12 mouse cellular contexts compared by ENCODE assay signal in genomic region chr11:117797511-117798159, GRCm38 (mm10). TPM values are rescaled to one million over a fixed set of nuclear protein-coding genes. Genes with fewer than 3 reads are reported as not detected.
DNase-seq lines count a peak whose midpoint lies in the region; ATAC-seq and TF ChIP-seq lines count a peak whose summit lies in the region.
"Had no signal": no experiment of that assay in that cellular context is flagged by ENCODE, and none has a peak within 500 bp of the region (broad histone marks: within the 10 kb centered on the region; RNA-seq: fewer than 3 reads in every experiment).

Gene 6030468B19Rik (plus strand): TSS chr11:117797660.

- DNase-seq in heart, embryonic 10.5 days (ENCODE audit: low spot score): peak; percentile 92
- no peak for DNase-seq in heart, postnatal 14 days
- DNase-seq in thymus, postnatal 25 days: peak; percentile 21
- no peak for DNase-seq in thymus, postnatal 10 days (ENCODE audit: low spot score in 2 of 2)
- DNase-seq in stomach, postnatal 0 days (ENCODE audit: low spot score): no peak
- DNase-seq in ovary, adult 18-20 months (ENCODE audit: low spot score): no peak
- DNase-seq: adrenal gland, postnatal 36 days; kidney, postnatal 25 days had no signal

- WGBS in heart, embryonic 10.5 days: 29% methylated on average over 9 of the region's 9 CpGs
- WGBS in liver, embryonic 16.5 days (ENCODE audit: insufficient replicate concordance): 17% methylated on average over 9 of the region's 9 CpGs
- 65% methylated on average over 9 of the region's 9 CpGs for WGBS in stomach, postnatal 0 days
- 66% methylated on average over 9 of the region's 9 CpGs for WGBS in forebrain, embryonic 16.5 days

- H3K27ac ChIP-seq in heart, embryonic 10.5 days: peak within 1 kb of the TSS; percentile 74
- H3K27ac ChIP-seq in liver, embryonic 16.5 days (ENCODE audit: low read length): peak within 1 kb of the TSS; percentile 98
- no peak within 1 kb of the TSS for H3K27ac ChIP-seq in stomach, postnatal 0 days (replicated peaks)
- H3K27ac ChIP-seq in forebrain, embryonic 16.5 days (ENCODE audit: low read length): no peak within 1 kb of the TSS
- H3K27ac ChIP-seq: hindbrain, embryonic 12.5 days; limb, embryonic 15.5 days had no signal

- ATAC-seq in liver, embryonic 16.5 days (ENCODE audit: low read depth): peak; percentile 95
- ATAC-seq in stomach, postnatal 0 days (ENCODE audit: low FRiP score, low TSS enrichment): 0 out of 2 replicates have a peak, but pooled peaks have one; percentile 24
- ATAC-seq in forebrain, embryonic 16.5 days: no peak

- peaks cover 38% of the 10 kb centered on the region for H3K4me1 ChIP-seq in heart, embryonic 10.5 days
- H3K4me1 ChIP-seq in liver, embryonic 16.5 days (ENCODE audit: control insufficient read depth, low read depth, low read length): peaks cover 65% of the 10 kb centered on the region
- H3K4me1 ChIP-seq in stomach, postnatal 0 days (replicated peaks; ENCODE audit: control insufficient read depth, insufficient read depth): no peaks in the 10 kb centered on the region
- H3K4me1 ChIP-seq in forebrain, embryonic 16.5 days (replicated peaks; ENCODE audit: control insufficient read depth, insufficient read depth, low read length): no peaks in the 10 kb centered on the region
- H3K4me1 ChIP-seq: hindbrain, embryonic 12.5 days had no signal

- no peak for TF ChIP-seq EP300 in stomach, postnatal 0 days (optimal IDR thresholded peaks at IDR 0.05)

- TF ChIP-seq CTCF in stomach, postnatal 0 days (IDR thresholded peaks at IDR 0.05; ENCODE audit: low read depth): no peak

- intact Hi-C loops in heart, postnatal 14 days (cut with DNase I): no loop called here

- peaks cover 7% of the 10 kb centered on the region; the same call in 1 of the 2 replicates for H3K27me3 ChIP-seq in heart, embryonic 10.5 days (ENCODE audit: insufficient read depth, poor library complexity, severe bottlenecking)
- H3K27me3 ChIP-seq in liver, embryonic 16.5 days (ENCODE audit: control insufficient read depth, insufficient read depth, low read depth, low read length): no peaks in the 10 kb centered on the region
- no peaks in the 10 kb centered on the region for H3K27me3 ChIP-seq in stomach, postnatal 0 days (ENCODE audit: control insufficient read depth, insufficient read depth, low read length)
- H3K27me3 ChIP-seq in forebrain, embryonic 16.5 days (replicated peaks; ENCODE audit: control insufficient read depth, insufficient read depth, low read length): no peaks in the 10 kb centered on the region
- H3K27me3 ChIP-seq: limb, embryonic 15.5 days had no signal

- H3K4me2 ChIP-seq in liver, embryonic 16.5 days (ENCODE audit: low read depth, low read length): peak within 1 kb of the TSS; percentile 71
- no peak within 1 kb of the TSS for H3K4me2 ChIP-seq in stomach, postnatal 0 days (replicated peaks; ENCODE audit: low read depth)
- H3K4me2 ChIP-seq in forebrain, embryonic 16.5 days (ENCODE audit: low read length): no peak within 1 kb of the TSS
- H3K4me2 ChIP-seq: hindbrain, embryonic 12.5 days; limb, embryonic 15.5 days had no signal

- H3K9ac ChIP-seq in liver, embryonic 16.5 days (ENCODE audit: low read depth, low read length): peak within 1 kb of the TSS; percentile 92
- H3K9ac ChIP-seq in stomach, postnatal 0 days (ENCODE audit: low read length): no peak within 1 kb of the TSS
- no peak within 1 kb of the TSS for H3K9ac ChIP-seq in forebrain, embryonic 16.5 days (replicated peaks; ENCODE audit: low read depth, low read length)
- H3K9ac ChIP-seq: hindbrain, embryonic 12.5 days; limb, embryonic 15.5 days had no signal

- no peaks in the 10 kb centered on the region for H3K9me3 ChIP-seq in heart, embryonic 10.5 days
- H3K9me3 ChIP-seq in liver, embryonic 16.5 days (replicated peaks; ENCODE audit: control insufficient read depth, low read length): no peaks in the 10 kb centered on the region
- no peaks in the 10 kb centered on the region for H3K9me3 ChIP-seq in stomach, postnatal 0 days (ENCODE audit: control insufficient read depth, low read length)
- H3K9me3 ChIP-seq in forebrain, embryonic 16.5 days (ENCODE audit: control insufficient read depth, low read length): no peaks in the 10 kb centered on the region
- H3K9me3 ChIP-seq: hindbrain, embryonic 12.5 days; limb, embryonic 15.5 days had no signal

- H3K4me3 ChIP-seq in heart, embryonic 10.5 days: peak within 1 kb of the TSS; percentile 37
- H3K4me3 ChIP-seq in liver, embryonic 16.5 days (ENCODE audit: low read depth, low read length): peak within 1 kb of the TSS; percentile 85
- no peak within 1 kb of the TSS for H3K4me3 ChIP-seq in stomach, postnatal 0 days (ENCODE audit: low read depth, low read length)
- H3K4me3 ChIP-seq in forebrain, embryonic 16.5 days (replicated peaks; ENCODE audit: low read length): no peak within 1 kb of the TSS
- H3K4me3 ChIP-seq: hindbrain, embryonic 12.5 days; limb, embryonic 15.5 days had no signal

- no peaks in the 10 kb centered on the region for H3K36me3 ChIP-seq in heart, embryonic 10.5 days
- peaks cover 11% of the 10 kb centered on the region for H3K36me3 ChIP-seq in liver, embryonic 16.5 days (ENCODE audit: control insufficient read depth, insufficient read depth)
- no peaks in the 10 kb centered on the region for H3K36me3 ChIP-seq in stomach, postnatal 0 days (ENCODE audit: control insufficient read depth, insufficient read depth, low read length)
- no peaks in the 10 kb centered on the region for H3K36me3 ChIP-seq in forebrain, embryonic 16.5 days (ENCODE audit: control insufficient read depth, insufficient read depth)
- H3K36me3 ChIP-seq: hindbrain, embryonic 12.5 days; limb, embryonic 15.5 days had no signal

RNA-seq across cellular contexts. Expression of gene 6030468B19Rik, which starts in this region (rescaled TPM):
- 4.3 and 4.8 TPM in 2 replicates for polyA plus RNA-seq in heart, embryonic 10.5 days (2016; fragmentation: Nextera tagmentation; extraction: Ambion mirVana)
- not detected for total RNA-seq in heart, postnatal 14 days (2021)
- 74.2 and 77.0 TPM in 2 replicates for polyA plus RNA-seq in liver, embryonic 16.5 days (2015; fragmentation: Nextera tagmentation; extraction: Ambion mirVana)
- polyA plus RNA-seq in stomach, postnatal 0 days (2015; fragmentation: Nextera tagmentation; extraction: Ambion mirVana): 0.12 TPM in 1 of 2 replicates, not detected in the other
- not detected in 2 replicates for polyA plus RNA-seq in forebrain, embryonic 16.5 days (2015; fragmentation: Nextera tagmentation; extraction: Ambion mirVana)
- total RNA-seq: adrenal gland, postnatal 36 days had no signal

Comparison
In these comparisons a context has a peak if more than half of its experiments do, and no peak if none do; other contexts are left out.
1. RNA of gene 6030468B19Rik (polyA plus RNA-seq): 74.2 to 77.0 TPM in liver, embryonic 16.5 days; 4.3 to 4.8 TPM in heart, embryonic 10.5 days, not detected in forebrain, embryonic 16.5 days and 0.12 TPM in stomach, postnatal 0 days; every median in the first group is over 10 times any median in the second.
2. DNase-seq: peak in heart, embryonic 10.5 days (single experiment) and thymus, postnatal 25 days (single experiment); none in heart, postnatal 14 days (0 of 2), thymus, postnatal 10 days (0 of 2), stomach, postnatal 0 days (single experiment) and ovary, adult 18-20 months (single experiment).
3. Peak in ATAC-seq in stomach, postnatal 0 days; RNA of the gene not detected or under 1 TPM.
4. H3K27ac ChIP-seq: peak in heart, embryonic 10.5 days (single experiment) and liver, embryonic 16.5 days (single experiment); none in stomach, postnatal 0 days (single experiment) and forebrain, embryonic 16.5 days (single experiment).
5. H3K4me3 ChIP-seq: peak in heart, embryonic 10.5 days (single experiment) and liver, embryonic 16.5 days (single experiment); none in stomach, postnatal 0 days (single experiment) and forebrain, embryonic 16.5 days (single experiment).